Mouse (Mus musculus) midbrain, embryonic 14.5 days (tissue): ENCODE results near the gene Nms. TPM values are rescaled to one million over a fixed set of nuclear protein-coding genes. Genes with fewer than 3 reads are reported as not detected.

Experiments
- ATAC-seq: fragments of 200-750 bp; cut with Nextera tagmentation; 2 replicates; pipeline ENCODE4 v1.8.0; 2017; ENCODE audit warnings: moderate number of reproducible peaks, moderate library complexity; ENCODE audit not compliant: low FRiP score, low TSS enrichment
- DNase-seq: peaks from one replicate; pipeline ENCODE4 v3.0.0-alpha.2; 2015
- H3K27ac ChIP-seq: fragments of 300-500 bp; sonication (generic); replicated peaks from 2 replicates; pipeline ENCODE4 v1.5.1; 2014; ENCODE audit warnings: mild to moderate bottlenecking, low read depth, low read length, moderate library complexity
- H3K27me3 ChIP-seq: fragments of 300-500 bp; sonication (generic); 2 replicates; pipeline ENCODE4 v1.6.1; 2014; ENCODE audit warnings: low read length, control low read depth, mixed read lengths; ENCODE audit not compliant: control insufficient read depth, insufficient read depth
- H3K36me3 ChIP-seq: fragments of 300-500 bp; sonication (generic); 2 replicates; pipeline ENCODE4 v1.6.1; 2014; ENCODE audit warnings: low read length, control low read depth; ENCODE audit not compliant: control insufficient read depth, insufficient read depth
- H3K4me1 ChIP-seq: fragments of 300-500 bp; sonication (generic); 2 replicates; pipeline ENCODE4 v1.6.1; 2014; ENCODE audit warnings: mild to moderate bottlenecking, antibody characterized with exemption, low read length, control low read depth; ENCODE audit not compliant: control insufficient read depth, insufficient read depth
- H3K4me2 ChIP-seq: fragments of 300-500 bp; sonication (generic); 2 replicates; pipeline ENCODE4 v1.6.1; 2014; ENCODE audit warnings: mild to moderate bottlenecking, low read length, moderate library complexity
- H3K4me3 ChIP-seq: fragments of 300-500 bp; sonication (generic); replicated peaks from 2 replicates; pipeline ENCODE4 v1.5.1; 2014; ENCODE audit warnings: low read depth, low read length
- H3K9ac ChIP-seq: fragments of 300-500 bp; sonication (generic); replicated peaks from 2 replicates; pipeline ENCODE4 v1.6.1; 2014; ENCODE audit warnings: mild to moderate bottlenecking, low read length, moderate library complexity
- H3K9me3 ChIP-seq: fragments of 300-500 bp; sonication (generic); 2 replicates; pipeline ENCODE4 v1.6.1; 2016; ENCODE audit warnings: low read length, control low read depth, mixed read lengths; ENCODE audit not compliant: control insufficient read depth
- WGBS: fragments of 180-500 bp; shearing (Covaris S2); extraction: QIAGEN DNeasy Blood & Tissue Kit; methylation state at CpG from one replicate; pipeline ENCODE4 v1.1.7; 2014; 5-methylcytosine and 5-hydroxymethylcytosine counted together
- polyA plus RNA-seq: library from polyadenylated mRNA; unstranded; fragments of >200 nt; fragmentation: Nextera tagmentation; extraction: Ambion mirVana; gene quantifications from 2 replicates; pipeline ENCODE4 v1.2.1, GENCODE M21; 2014

The Nms gene
- polyA plus RNA-seq, 1 experiment from 2014 or later = not detected

DNA sequence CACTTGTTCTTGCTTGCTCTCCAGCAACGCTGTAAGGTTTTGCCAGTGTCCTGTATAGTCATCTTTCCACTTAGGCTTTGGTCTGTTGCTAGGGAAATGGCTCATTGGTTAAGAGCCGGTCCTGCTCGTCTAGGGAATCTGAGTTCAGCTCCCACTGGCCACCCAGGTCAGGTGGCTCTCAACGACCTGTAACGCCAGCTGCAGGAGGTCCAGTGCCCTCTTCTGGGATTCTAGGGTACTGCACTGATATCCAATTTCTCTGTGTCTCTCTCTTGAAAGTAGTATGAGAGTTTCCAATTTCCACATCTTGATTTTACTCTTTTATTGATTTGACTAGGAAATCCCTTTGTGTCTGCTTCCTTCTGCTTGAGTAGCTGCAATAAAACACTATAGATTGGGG, 4.3 kb upstream of the Nms start:
- WGBS = 26% methylated on average over 5 of the region's 5 CpGs
- no peak for ATAC-seq
- Histone ChIP-seq H3K36me3 (no peaks in the 10 kb centered on the region), H3K9me3 (no peaks in the 10 kb centered on the region), H3K4me3 (no peak overlapping the region), H3K27ac (no peak overlapping the region), H3K4me1 (no peaks in the 10 kb centered on the region), H3K27me3 (no peaks in the 10 kb centered on the region), H3K4me2 (no peak overlapping the region), H3K9ac (no peak overlapping the region)
- peak; percentile 28 for DNase-seq

GRCm38 (mm10) chr1:38936780-38937179, 2.2 kb upstream of the Nms start:
- Histone ChIP-seq H3K4me2 (no peak overlapping the region), H3K27ac (no peak overlapping the region), H3K4me1 (no peaks in the 10 kb centered on the region), H3K36me3 (no peaks in the 10 kb centered on the region), H3K9me3 (no peaks in the 10 kb centered on the region), H3K27me3 (no peaks in the 10 kb centered on the region), H3K4me3 (no peak overlapping the region), H3K9ac (no peak overlapping the region)
- DNase-seq (peak; percentile 72), ATAC-seq (no peak)
- 29% methylated on average over 6 of the region's 6 CpGs for WGBS

- H3K36me3 ChIP-seq = no peaks in the 10 kb centered on the region
- no peaks in the 10 kb centered on the region for H3K27me3 ChIP-seq
- no peak overlapping the region for H3K9ac ChIP-seq
- no peak overlapping the region for H3K4me3 ChIP-seq
- H3K9me3 ChIP-seq = no peaks in the 10 kb centered on the region
- no peak overlapping the region for H3K27ac ChIP-seq
- ATAC-seq (no peak), DNase-seq (peak; percentile 9)
- no peaks in the 10 kb centered on the region for H3K4me1 ChIP-seq
- 8% methylated on average over 5 of the region's 5 CpGs for WGBS
- no peak overlapping the region for H3K4me2 ChIP-seq
Measured at GRCm38 (mm10) chr1:38939608-38940007, 659 bp downstream of the Nms start.

DNA sequence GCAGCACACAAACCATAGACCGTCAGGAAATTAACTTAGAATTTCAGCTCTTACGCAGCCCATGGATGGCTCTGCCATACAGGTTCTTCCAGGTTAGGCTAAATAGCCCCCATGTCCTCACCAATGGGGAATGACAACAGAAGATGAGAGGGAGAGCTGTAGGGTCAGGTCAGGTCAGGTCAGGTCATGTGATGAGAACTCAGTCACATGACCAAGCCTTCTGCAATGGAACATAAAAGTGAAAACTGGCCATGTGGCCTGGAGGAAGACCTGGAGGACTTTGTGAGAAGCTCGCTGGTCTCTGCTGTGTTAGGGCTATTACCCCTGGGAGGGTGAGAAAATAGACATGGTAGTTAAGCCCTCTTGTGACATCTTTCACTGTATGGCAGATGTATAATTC, 17.5 kb downstream of the Nms start:
- no peak overlapping the region for H3K27ac ChIP-seq
- WGBS = 87% methylated on average over 3 of the region's 3 CpGs
- no peaks in the 10 kb centered on the region for H3K9me3 ChIP-seq
- H3K27me3 ChIP-seq = no peaks in the 10 kb centered on the region
- H3K4me1 ChIP-seq = no peaks in the 10 kb centered on the region
- H3K4me3 ChIP-seq = no peak overlapping the region
- DNase-seq = no peak
- no peak for ATAC-seq
- no peaks in the 10 kb centered on the region for H3K36me3 ChIP-seq
- H3K4me2 ChIP-seq = no peak overlapping the region
- H3K9ac ChIP-seq = no peak overlapping the region

GRCm38 (mm10) chr1:38969116-38969515, 30.2 kb downstream of the Nms start:
- no peak overlapping the region for H3K27ac ChIP-seq
- DNase-seq (no peak), ATAC-seq (no peak)
- no peaks in the 10 kb centered on the region for H3K9me3 ChIP-seq
- H3K36me3 ChIP-seq = no peaks in the 10 kb centered on the region
- no peak overlapping the region for H3K4me2 ChIP-seq
- 88% methylated on average over 1 of the region's 1 CpGs for WGBS
- H3K9ac ChIP-seq = no peak overlapping the region
- no peaks in the 10 kb centered on the region for H3K27me3 ChIP-seq
- H3K4me3 ChIP-seq = no peak overlapping the region
- H3K4me1 ChIP-seq = no peaks in the 10 kb centered on the region

DNA sequence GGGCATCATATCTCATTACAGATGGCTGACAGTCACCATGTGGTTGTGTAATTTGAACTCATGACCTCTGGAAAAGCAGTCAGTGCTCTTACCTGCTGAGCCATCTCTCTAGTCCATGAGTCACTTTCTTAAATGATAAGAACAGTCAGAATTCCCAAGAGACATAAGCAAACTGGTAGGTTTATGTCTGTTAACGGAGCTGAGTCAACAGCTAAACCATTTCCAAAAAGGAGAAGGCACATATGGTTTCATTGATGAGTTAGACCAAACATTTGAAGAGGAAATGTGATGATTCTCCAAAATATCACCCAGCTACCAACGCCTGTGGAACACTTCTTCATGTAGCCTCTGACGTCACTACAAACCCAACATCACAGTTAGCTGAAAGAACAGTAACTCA, 32.8 kb downstream of the Nms start:
- H3K4me2 ChIP-seq = no peak overlapping the region
- no peaks in the 10 kb centered on the region for H3K27me3 ChIP-seq
- ATAC-seq = no peak
- no peaks in the 10 kb centered on the region for H3K9me3 ChIP-seq
- WGBS = 88% methylated on average over 3 of the region's 3 CpGs
- DNase-seq = no peak
- H3K4me3 ChIP-seq = no peak overlapping the region
- H3K4me1 ChIP-seq = no peaks in the 10 kb centered on the region
- no peaks in the 10 kb centered on the region for H3K36me3 ChIP-seq
- H3K9ac ChIP-seq = no peak overlapping the region
- no peak overlapping the region for H3K27ac ChIP-seq

DNA sequence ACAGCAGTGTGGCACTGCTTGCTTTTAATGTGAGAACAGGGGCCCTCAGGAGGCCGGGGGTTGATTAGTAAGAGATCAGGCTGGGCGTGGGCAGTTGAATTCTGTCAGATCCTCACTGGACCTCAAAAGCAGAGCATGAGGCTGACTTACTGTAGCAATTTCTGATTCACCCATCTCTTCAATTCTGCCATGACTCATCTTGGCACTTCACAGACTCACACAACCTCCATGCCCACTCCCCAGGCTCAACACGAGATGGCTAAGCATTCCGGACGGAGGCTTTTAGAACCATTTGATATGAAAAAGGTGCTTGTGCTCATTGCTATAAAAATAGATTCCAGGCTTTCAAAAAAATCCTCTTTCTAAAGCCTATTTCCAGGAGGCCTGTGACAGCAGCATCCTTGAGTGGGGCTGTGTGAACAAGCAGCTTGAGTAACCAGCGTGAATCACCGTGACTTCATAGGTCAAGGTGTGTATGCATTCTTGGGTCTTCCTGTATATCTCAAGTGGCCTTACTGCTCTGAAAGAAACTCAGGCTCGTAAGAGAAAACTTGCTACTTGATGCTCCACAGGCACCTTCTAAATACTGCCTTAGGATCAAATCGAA, 34.1 kb downstream of the Nms start:
- 89% methylated on average over 9 of the region's 9 CpGs for WGBS
- no peak overlapping the region for H3K4me3 ChIP-seq
- H3K27me3 ChIP-seq = no peaks in the 10 kb centered on the region
- H3K4me1 ChIP-seq = no peaks in the 10 kb centered on the region
- no peak overlapping the region for H3K27ac ChIP-seq
- DNase-seq = no peak
- no peak overlapping the region for H3K4me2 ChIP-seq
- H3K9me3 ChIP-seq = no peaks in the 10 kb centered on the region
- H3K36me3 ChIP-seq = no peaks in the 10 kb centered on the region
- H3K9ac ChIP-seq = no peak overlapping the region
- no peak for ATAC-seq

GRCm38 (mm10) chr1:38979953-38980352, 41.0 kb downstream of the Nms start:
- Histone ChIP-seq H3K9ac (no peak overlapping the region), H3K4me3 (no peak overlapping the region), H3K27ac (no peak overlapping the region), H3K4me1 (no peaks in the 10 kb centered on the region), H3K36me3 (no peaks in the 10 kb centered on the region), H3K27me3 (no peaks in the 10 kb centered on the region), H3K9me3 (no peaks in the 10 kb centered on the region), H3K4me2 (no peak overlapping the region)
- 90% methylated on average over 7 of the region's 7 CpGs for whole genome bisulfite sequencing
- DNase-seq = no peak
- ATAC-seq = no peak

GRCm38 (mm10) chr1:38983870-38984269, 44.9 kb downstream of the Nms start:
- no peak for DNase-seq
- no peak overlapping the region for H3K4me2 ChIP-seq
- ATAC-seq = no peak
- no peaks in the 10 kb centered on the region for H3K27me3 ChIP-seq
- H3K4me3 ChIP-seq = no peak overlapping the region
- H3K9me3 ChIP-seq = no peaks in the 10 kb centered on the region
- H3K4me1 ChIP-seq = peaks cover 8% of the 10 kb centered on the region
- no peak overlapping the region for H3K9ac ChIP-seq
- H3K27ac ChIP-seq = no peak overlapping the region
- whole genome bisulfite sequencing = 80% methylated on average over 2 of the region's 2 CpGs
- H3K36me3 ChIP-seq = no peaks in the 10 kb centered on the region
